Mouse (Mus musculus) heart, postnatal 0 days (tissue): ENCODE results near the gene Cacnb4. TPM values are rescaled to one million over a fixed set of nuclear protein-coding genes. Genes with fewer than 3 reads are reported as not detected.

ENCODE experiments used
- ATAC-seq: fragments of 200-750 bp; cut with Nextera tagmentation; 2 replicates; pipeline ENCODE4 v1.8.0; 2017; ENCODE audit warnings: low read depth, moderate number of reproducible peaks, moderate library complexity; ENCODE audit not compliant: insufficient read depth
- DNase-seq: peaks from one replicate; pipeline ENCODE4 v3.0.0-alpha.2; 2016; ENCODE audit warnings: low spot score
- H3K27ac ChIP-seq: fragments of 300-500 bp; sonication (generic); 2 replicates; pipeline ENCODE4 v1.5.1; 2014; ENCODE audit warnings: low read depth, mild to moderate bottlenecking
- H3K27me3 ChIP-seq: fragments of 300-500 bp; sonication (generic); 2 replicates; pipeline ENCODE4 v1.6.1; 2014; ENCODE audit warnings: low read length, mixed read lengths; ENCODE audit not compliant: control insufficient read depth, insufficient read depth
- H3K36me3 ChIP-seq: fragments of 300-500 bp; sonication (generic); replicated peaks from 2 replicates; pipeline ENCODE4 v1.6.1; 2014; ENCODE audit warnings: low read length, mixed read lengths; ENCODE audit not compliant: control insufficient read depth, insufficient read depth
- H3K4me1 ChIP-seq: fragments of 300-500 bp; sonication (generic); 2 replicates; pipeline ENCODE4 v1.6.1; 2014; ENCODE audit warnings: antibody characterized with exemption; ENCODE audit not compliant: control insufficient read depth, insufficient read depth
- H3K4me2 ChIP-seq: fragments of 300-500 bp; sonication (generic); 2 replicates; pipeline ENCODE4 v1.6.1; 2014; ENCODE audit warnings: low read depth, mild to moderate bottlenecking, low read length, moderate library complexity
- H3K4me3 ChIP-seq: fragments of 300-500 bp; sonication (generic); 2 replicates; pipeline ENCODE4 v1.5.1; 2014; ENCODE audit warnings: low read depth, low read length
- H3K9ac ChIP-seq: fragments of 300-500 bp; sonication (generic); replicated peaks from 2 replicates; pipeline ENCODE4 v1.6.1; 2014; ENCODE audit warnings: low read depth, low read length, mixed read lengths
- H3K9me3 ChIP-seq: fragments of 300-500 bp; sonication (generic); replicated peaks from 2 replicates; pipeline ENCODE4 v1.6.1; 2016; ENCODE audit warnings: low read length; ENCODE audit not compliant: control insufficient read depth
- CTCF ChIP-seq: IDR thresholded peaks from 2 replicates; pipeline ENCODE4 v1.5.1; 2016; ENCODE audit warnings: antibody characterized with exemption, control low read depth, low read depth
- EP300 ChIP-seq: IDR thresholded peaks from 2 replicates; pipeline ENCODE4 v1.6.1; 2016; ENCODE audit warnings: antibody characterized with exemption, low read depth
- WGBS: fragments of 180-500 bp; shearing (Covaris S2); extraction: QIAGEN DNeasy Blood & Tissue Kit; methylation state at CpG from one replicate; pipeline ENCODE4 v1.1.7; 2014; 5-methylcytosine and 5-hydroxymethylcytosine counted together
- polyA plus RNA-seq: library from polyadenylated mRNA; unstranded; fragments of >200 nt; fragmentation: Nextera tagmentation; extraction: Ambion mirVana; gene quantifications from 2 replicates; pipeline ENCODE4 v1.2.1, GENCODE M21; 2015
- total RNA-seq: library from RNA; depleted of rRNA; stranded (reverse); fragments of >200 nt; gene quantifications from 2 replicates; pipeline ENCODE4 v1.2.3, GENCODE M21; 2014; ENCODE audit warnings: low replicate concordance

Gene Cacnb4
- total and polyA plus RNA-seq, 2 experiments from 2014 or later: 0.56 to 0.69 TPM

- TF ChIP-seq CTCF (no peak), EP300 (no peak)
- Histone ChIP-seq H3K4me3 (peak within 1 kb of the TSS; percentile 99), H3K27ac (peak within 1 kb of the TSS; percentile 94), H3K36me3 (no peaks in the 10 kb centered on the region), H3K4me1 (peaks cover 27% of the 10 kb centered on the region), H3K4me2 (peak within 1 kb of the TSS; percentile 69), H3K9me3 (no peaks in the 10 kb centered on the region), H3K9ac (peak within 1 kb of the TSS; percentile 98), H3K27me3 (no peaks in the 10 kb centered on the region)
- WGBS: under 1% methylated on average over 50 of the region's 57 CpGs
- peak; percentile 97 for ATAC-seq
- peak; percentile 91 for DNase-seq
These were observed 251.7 kb downstream of the Cacnb4 start, which contains the start of gene Arl5a for GRCm38 (mm10) chr2:52424747-52425522. TSS of gene Arl5a (minus strand) at chr2:52424901.

DNA sequence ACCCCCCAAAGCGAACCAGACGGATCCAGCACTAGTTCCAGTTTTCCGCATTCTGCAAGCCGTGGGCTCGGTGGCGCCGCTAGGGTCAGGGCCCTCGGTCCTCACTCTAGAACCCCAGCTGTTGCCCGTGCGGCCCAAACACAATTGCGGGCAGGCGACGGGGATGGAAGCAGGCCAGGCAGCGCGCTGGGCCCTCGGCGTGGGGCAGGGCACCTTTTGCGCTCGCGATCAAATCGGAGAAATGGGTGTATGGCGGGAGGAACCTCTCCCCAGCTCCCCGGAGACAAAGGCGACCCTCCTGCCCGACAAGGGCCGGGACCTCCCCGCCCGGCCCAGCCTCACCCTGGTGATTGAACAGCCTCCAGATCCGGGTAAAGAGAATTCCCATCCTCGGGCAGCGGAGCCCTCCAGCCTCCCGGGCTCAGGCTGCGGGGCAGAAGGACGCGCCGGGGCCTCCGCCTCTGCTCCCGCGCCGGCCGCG, 252.3 kb downstream of the Cacnb4 start:
- Histone ChIP-seq H3K4me1 (peaks cover 33% of the 10 kb centered on the region), H3K9me3 (no peaks in the 10 kb centered on the region), H3K4me2 (peak overlapping the region; percentile 69), H3K27me3 (no peaks in the 10 kb centered on the region), H3K36me3 (no peaks in the 10 kb centered on the region), H3K4me3 (peak overlapping the region; percentile 99), H3K9ac (peak overlapping the region; percentile 98), H3K27ac (peak overlapping the region; percentile 94)
- peak; percentile 62 for ATAC-seq
- TF ChIP-seq CTCF (no peak), EP300 (no peak)
- no peak for DNase-seq
- 1% methylated on average over 36 of the region's 42 CpGs for WGBS

DNA sequence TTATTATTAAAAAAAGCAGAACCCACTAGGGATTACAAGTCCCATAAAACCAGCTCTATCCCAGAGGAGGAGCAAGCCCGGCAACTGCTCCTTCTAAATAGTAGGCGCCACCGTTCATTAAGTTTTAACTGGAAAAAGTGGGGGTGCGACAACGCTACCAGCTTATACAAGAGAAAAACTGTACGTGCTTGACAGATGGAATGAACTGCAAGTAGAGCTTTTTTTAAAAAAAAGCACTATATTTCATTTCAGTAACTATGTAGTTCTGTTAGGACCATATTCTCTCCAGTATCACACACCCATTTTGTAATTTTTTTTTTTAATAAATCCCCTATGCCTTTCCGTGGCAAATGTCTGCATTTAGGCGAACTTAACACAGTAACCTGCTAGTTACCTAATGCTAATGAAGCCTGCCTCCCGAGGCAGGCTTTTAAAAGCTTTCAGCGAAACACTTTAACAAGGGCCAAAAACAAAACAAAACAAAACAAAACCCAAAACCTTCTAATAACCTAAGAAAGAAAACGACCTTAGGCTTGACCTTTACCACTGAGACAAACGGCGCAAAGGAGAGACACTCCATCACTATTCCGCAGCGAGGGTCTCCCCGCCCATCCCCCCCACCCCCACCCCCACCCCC, 252.9 kb downstream of the Cacnb4 start:
- peak overlapping the region; percentile 94 for H3K27ac ChIP-seq
- no peaks in the 10 kb centered on the region for H3K27me3 ChIP-seq
- peak overlapping the region; percentile 99 for H3K4me3 ChIP-seq
- peak overlapping the region; percentile 69 for H3K4me2 ChIP-seq
- TF ChIP-seq CTCF (no peak), EP300 (no peak)
- H3K9ac ChIP-seq: peak overlapping the region; percentile 98
- DNase-seq (no peak), ATAC-seq (no peak)
- H3K9me3 ChIP-seq: no peaks in the 10 kb centered on the region
- no peaks in the 10 kb centered on the region for H3K36me3 ChIP-seq
- H3K4me1 ChIP-seq: peaks cover 36% of the 10 kb centered on the region
- 1% methylated on average over 16 of the region's 16 CpGs for WGBS

DNA sequence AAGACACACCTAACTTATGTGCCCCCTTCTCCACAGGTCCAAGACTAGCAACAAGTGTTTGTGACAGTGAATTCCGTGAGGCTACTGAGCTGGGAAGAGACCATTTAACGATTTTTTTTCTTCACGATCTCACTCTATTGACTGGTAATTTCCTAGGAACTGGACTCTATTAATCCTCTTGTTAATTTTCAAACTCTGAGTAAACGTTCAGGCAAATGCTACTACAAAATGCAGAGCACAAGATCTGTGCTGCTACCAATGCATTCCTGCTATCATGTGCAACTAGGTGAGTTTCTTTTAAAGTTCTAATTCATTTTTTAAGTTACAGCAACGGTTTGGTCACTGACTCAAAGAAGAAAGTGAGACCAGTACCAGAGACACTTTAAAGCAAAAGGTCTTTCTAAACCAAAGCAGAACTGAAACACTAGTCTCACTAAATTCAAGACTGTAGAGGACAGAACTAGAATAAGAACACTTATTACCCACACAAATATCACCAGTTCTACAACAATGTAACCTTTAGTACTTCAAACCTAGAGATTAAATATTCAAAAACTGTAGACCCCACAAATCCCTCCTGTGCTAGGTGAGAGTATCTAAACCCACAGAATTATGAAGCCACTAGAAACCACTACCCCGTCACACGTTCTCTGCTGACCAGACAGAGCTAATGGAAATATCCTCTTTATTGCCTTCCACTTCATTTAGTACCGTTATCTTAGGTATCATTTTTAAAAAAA, 253.6 kb downstream of the Cacnb4 start:
- DNase-seq (no peak), ATAC-seq (no peak)
- Histone ChIP-seq H3K4me1 (peaks cover 36% of the 10 kb centered on the region), H3K4me3 (peak overlapping the region; percentile 99), H3K36me3 (no peaks in the 10 kb centered on the region), H3K9me3 (no peaks in the 10 kb centered on the region), H3K9ac (peak overlapping the region; percentile 98), H3K27me3 (no peaks in the 10 kb centered on the region), H3K27ac (peak overlapping the region; percentile 94), H3K4me2 (peak overlapping the region; percentile 69)
- TF ChIP-seq EP300 (no peak), CTCF (no peak)
- WGBS: 31% methylated on average over 8 of the region's 8 CpGs

DNA sequence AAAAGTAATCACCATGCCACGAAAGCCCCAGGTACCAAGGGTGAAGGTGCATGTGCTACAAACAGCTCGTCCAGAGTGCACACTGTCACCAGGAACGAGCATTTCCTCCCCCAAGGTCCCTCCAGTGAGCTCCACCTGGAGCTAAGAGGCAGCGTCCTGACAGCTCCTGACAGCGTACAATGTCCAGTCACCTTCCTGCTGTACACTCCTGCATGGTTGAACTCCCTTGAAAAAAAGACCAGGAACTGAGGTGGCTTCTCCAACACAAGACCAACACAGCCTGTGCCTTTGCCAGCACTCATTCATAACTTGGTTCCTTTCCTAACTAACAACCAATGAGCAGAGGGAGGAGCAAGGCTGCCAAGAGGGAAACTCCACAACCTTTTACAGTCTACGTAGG, 255.4 kb downstream of the Cacnb4 start:
- Histone ChIP-seq H3K4me3 (peak overlapping the region; percentile 5; the same call in 1 of the 2 replicates), H3K27ac (peak overlapping the region; percentile 94; the same call in 1 of the 2 replicates), H3K9me3 (no peaks in the 10 kb centered on the region), H3K36me3 (peaks cover 3% of the 10 kb centered on the region), H3K4me2 (peak overlapping the region; percentile 69), H3K9ac (no peak overlapping the region), H3K4me1 (peaks cover 36% of the 10 kb centered on the region), H3K27me3 (no peaks in the 10 kb centered on the region)
- 24% methylated on average over 6 of the region's 6 CpGs for WGBS
- DNase-seq (no peak), ATAC-seq (no peak)
- no peak for TF ChIP-seq CTCF
- TF ChIP-seq EP300: no peak
